Comparison of ENCODE assay signal across 8 mouse cellular contexts in the genomic region with DNA sequence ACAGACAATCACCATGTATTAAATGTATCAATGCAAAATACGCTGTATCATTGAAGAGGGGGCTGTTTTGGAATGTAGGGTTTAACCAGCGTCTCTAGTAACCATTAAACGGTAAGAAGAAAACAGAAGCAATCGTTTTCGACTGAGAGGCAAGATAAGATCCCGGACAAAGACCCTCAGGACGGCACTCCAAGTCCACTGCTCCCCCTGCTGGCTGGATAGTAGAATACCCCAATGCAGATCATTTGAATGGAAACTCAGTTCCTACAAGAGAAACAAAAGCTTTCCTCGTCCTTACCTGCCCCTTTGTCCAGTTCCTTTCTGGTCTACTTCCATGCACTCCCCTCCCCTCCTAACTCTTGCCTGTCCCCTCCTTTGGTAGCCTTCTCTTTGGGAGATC. TPM values are rescaled to one million over a fixed set of nuclear protein-coding genes. Genes with fewer than 3 reads are reported as not detected.
A peak's percentile ranks its signal among the peaks of the same experiment; 100 is the strongest.
DNase-seq lines count a peak whose midpoint lies in the region; ATAC-seq lines count a peak whose summit lies in the region.
"Had no signal": no experiment of that assay in that cellular context is flagged by ENCODE, and none has a peak within 500 bp of the region (broad histone marks: within the 10 kb centered on the region; RNA-seq: fewer than 3 reads in every experiment).

No protein-coding gene starts in this region.

- WGBS in neural tube, embryonic 15.5 days: 49% methylated on average over 8 of the region's 8 CpGs

- no peak overlapping the region for H3K4me2 ChIP-seq in neural tube, embryonic 15.5 days
- H3K4me2 ChIP-seq: hindbrain, embryonic 15.5 days had no signal

- H3K27ac ChIP-seq in neural tube, embryonic 15.5 days (replicated peaks): no peak overlapping the region
- H3K27ac ChIP-seq: hindbrain, embryonic 15.5 days had no signal

- H3K4me1 ChIP-seq in neural tube, embryonic 15.5 days: peaks cover 3% of the 10 kb centered on the region; the same call in 1 of the 2 replicates

- no peak for ATAC-seq in neural tube, embryonic 15.5 days (ENCODE audit: low FRiP score)

- intact Hi-C loops in heart, postnatal 14 days (cut with DNase I): loop anchor here (1.0 to 10.0 kb wide), 5 partner anchors 133 to 1041 kb away; a partner anchor contains a TSS

- H3K4me3 ChIP-seq in neural tube, embryonic 15.5 days (replicated peaks): no peak overlapping the region
- H3K4me3 ChIP-seq: hindbrain, embryonic 15.5 days had no signal

- H3K27me3 ChIP-seq in neural tube, embryonic 15.5 days (replicated peaks): no peaks in the 10 kb centered on the region
- H3K27me3 ChIP-seq: hindbrain, embryonic 15.5 days had no signal

- H3K9me3 ChIP-seq in neural tube, embryonic 15.5 days (replicated peaks): no peaks in the 10 kb centered on the region
- H3K9me3 ChIP-seq: hindbrain, embryonic 15.5 days had no signal

- no peak overlapping the region for H3K9ac ChIP-seq in neural tube, embryonic 15.5 days (replicated peaks)
- H3K9ac ChIP-seq: hindbrain, embryonic 15.5 days had no signal

- DNase-seq in neural tube, embryonic 10.5 days (ENCODE audit: extremely low spot score, low spot score): peak; percentile 61
- DNase-seq in T-cell, adult 2 months (ENCODE audit: low spot score): peak; percentile 19
- DNase-seq in cerebellum, postnatal 10 days: peak; percentile 78 to 81
- peak; percentile 73 to 81 for DNase-seq in heart, postnatal 14 days
- DNase-seq in lung, adult 18-20 months: peak; percentile 31 to 45
- peak; percentile 42 for DNase-seq in right cerebral cortex, postnatal 4 days

- H3K36me3 ChIP-seq in neural tube, embryonic 15.5 days: no peaks in the 10 kb centered on the region
- H3K36me3 ChIP-seq: hindbrain, embryonic 15.5 days had no signal

RNA-seq across cellular contexts. Expression of a gene that starts 41.1 kb away (rescaled TPM):
- 239 and 261 TPM in 2 replicates for polyA plus RNA-seq in neural tube, embryonic 15.5 days (2015; fragmentation: Nextera tagmentation; extraction: Ambion mirVana)
- 100 to 1,000 TPM; 351 to 400 TPM for total RNA-seq in heart, postnatal 14 days (2021)

RNA-seq across cellular contexts. Expression of a gene that starts 54.9 kb away (rescaled TPM):
- 39.3 and 43.3 TPM in 2 replicates for polyA plus RNA-seq in neural tube, embryonic 15.5 days (2015; fragmentation: Nextera tagmentation; extraction: Ambion mirVana)
- total RNA-seq in heart, postnatal 14 days (2021): 10 to 100 TPM; 29.6 to 29.7 TPM

Comparison
In these comparisons a context has a peak if more than half of its experiments do, and no peak if none do; other contexts are left out.
1. DNase-seq: peak in every context shown above with its lines; median percentile 80 in cerebellum, postnatal 10 days; 77 in heart, postnatal 14 days; 61 in neural tube, embryonic 10.5 days; 42 in right cerebral cortex, postnatal 4 days; 38 in lung, adult 18-20 months; 19 in T-cell, adult 2 months.